Mouse (Mus musculus) ZHBTc4 (cell line): ENCODE measurements at regions not wholly inside any gene's neighbourhood (a gene's known extent, or its start where the extent isn't known, plus 50 kb on each side); places are given as distances from the start of the nearest gene placed in this dataset.

Experiments used
- DNase-seq: peaks from one replicate; pipeline ENCODE4 v3.0.0-alpha.2; 2011; ENCODE audit warnings: low read depth, low spot score

GRCm38 (mm10) chr11:12757677-12758076 is 292.9 kb upstream of the Cobl start:
- no peak for DNase-seq

- no peak for DNase-seq
These were observed 285.3 kb upstream of the Cobl start for GRCm38 (mm10) chr11:12750016-12750415.

GRCm38 (mm10) chr11:12749245-12749644 is 284.5 kb upstream of the Cobl start:
- DNase-seq: no peak

GRCm38 (mm10) chr11:12742159-12742523 is 277.4 kb upstream of the Cobl start:
- no peak for DNase-seq

- no peak for DNase-seq
These were observed 276.8 kb upstream of the Cobl start for GRCm38 (mm10) chr11:12741418-12742158.

GRCm38 (mm10) chr11:12734274-12734673 is 269.5 kb upstream of the Cobl start:
- no peak for DNase-seq

- DNase-seq: no peak
These were observed 262.5 kb upstream of the Cobl start for GRCm38 (mm10) chr11:12727293-12727692.

GRCm38 (mm10) chr11:12726492-12726891 is 261.7 kb upstream of the Cobl start:
- DNase-seq: no peak

- no peak for DNase-seq
These were observed 257.6 kb upstream of the Cobl start for GRCm38 (mm10) chr11:12722320-12722719.

GRCm38 (mm10) chr11:12720169-12720568 is 255.4 kb upstream of the Cobl start:
- no peak for DNase-seq

- DNase-seq: no peak
These were observed 231.6 kb upstream of the Cobl start for GRCm38 (mm10) chr11:12696321-12696720.

- no peak for DNase-seq
These were observed 228.1 kb upstream of the Cobl start for GRCm38 (mm10) chr11:12692836-12693235.

- DNase-seq: no peak
These were observed 222.0 kb upstream of the Cobl start for GRCm38 (mm10) chr11:12686717-12687116.

GRCm38 (mm10) chr11:12661824-12662443 is 197.2 kb upstream of the Cobl start:
- no peak for DNase-seq

GRCm38 (mm10) chr11:12658847-12659246 is 194.1 kb upstream of the Cobl start:
- no peak for DNase-seq

GRCm38 (mm10) chr11:12656450-12656849 is 191.7 kb upstream of the Cobl start:
- DNase-seq: peak; percentile 51
